Mouse (Mus musculus): ENCODE measurements at regions not wholly inside any gene's neighbourhood (a gene's known extent, or its start where the extent isn't known, plus 50 kb on each side); places are given as distances from the start of the nearest gene placed in this dataset.
A peak's percentile ranks its signal among the peaks of the same experiment; 100 is the strongest.

DNA sequence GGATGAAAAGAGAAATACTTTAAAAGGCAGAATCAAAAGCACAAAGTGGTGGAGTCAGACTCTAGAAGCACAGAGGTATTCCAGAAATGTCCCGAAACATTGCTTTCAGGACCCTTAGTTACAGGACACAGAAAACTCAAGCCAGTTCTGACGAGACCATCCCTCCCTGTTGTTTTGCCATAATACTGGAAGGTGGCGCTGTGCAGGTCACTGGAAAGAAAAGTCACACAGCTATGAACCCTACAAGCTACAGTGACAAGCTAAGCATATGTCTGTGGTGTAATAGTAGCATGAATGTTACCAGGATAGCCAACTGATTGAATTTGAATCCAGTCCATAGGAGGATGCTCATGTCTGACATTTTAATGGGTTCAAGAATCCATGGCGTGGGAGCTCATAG is 117.4 kb upstream of the Cxxc4 start:
- 62% methylated on average over 4 of the region's 4 CpGs for WGBS
- Histone ChIP-seq H3K27me3 (ENCODE audit: low read depth, poor library complexity, severe bottlenecking) (no peaks in the 10 kb centered on the region), H3K9me3 (replicated peaks) (no peaks in the 10 kb centered on the region), H3K4me1 (peaks cover 12% of the 10 kb centered on the region), H3K36me3 (no peaks in the 10 kb centered on the region), H3K27ac (replicated peaks) (no peak overlapping the region), H3K4me3 (no peak overlapping the region)
- DNase-seq (ENCODE audit: low spot score) = no peak

DNA sequence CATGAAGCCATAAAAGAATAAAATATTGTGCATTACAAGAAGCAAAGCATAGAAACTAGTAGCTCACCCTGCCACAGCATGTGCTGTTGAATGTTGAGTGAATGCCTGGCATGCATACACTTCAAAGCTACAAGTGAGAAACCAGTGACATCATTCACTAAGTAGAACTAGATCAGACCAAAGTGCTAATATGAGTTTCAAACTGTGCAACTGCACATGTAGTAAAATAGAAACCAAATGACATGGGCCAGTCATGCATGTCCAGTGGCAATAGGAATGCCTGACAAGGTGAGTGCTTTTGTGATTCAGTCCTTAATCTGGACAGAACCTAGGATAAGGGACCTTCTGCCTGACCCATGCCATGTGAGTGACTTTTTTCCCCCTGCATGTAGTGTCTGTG is 111.3 kb upstream of the Cxxc4 start:
- Histone ChIP-seq H3K36me3 (no peaks in the 10 kb centered on the region), H3K9me3 (replicated peaks) (no peaks in the 10 kb centered on the region), H3K4me3 (no peak overlapping the region), H3K27ac (replicated peaks) (no peak overlapping the region), H3K27me3 (ENCODE audit: low read depth, poor library complexity, severe bottlenecking) (no peaks in the 10 kb centered on the region), H3K4me1 (0 out of 2 replicates have a peak, but pooled peaks cover 3% of the 10 kb centered on the region)
- DNase-seq (ENCODE audit: low spot score) = no peak

DNA sequence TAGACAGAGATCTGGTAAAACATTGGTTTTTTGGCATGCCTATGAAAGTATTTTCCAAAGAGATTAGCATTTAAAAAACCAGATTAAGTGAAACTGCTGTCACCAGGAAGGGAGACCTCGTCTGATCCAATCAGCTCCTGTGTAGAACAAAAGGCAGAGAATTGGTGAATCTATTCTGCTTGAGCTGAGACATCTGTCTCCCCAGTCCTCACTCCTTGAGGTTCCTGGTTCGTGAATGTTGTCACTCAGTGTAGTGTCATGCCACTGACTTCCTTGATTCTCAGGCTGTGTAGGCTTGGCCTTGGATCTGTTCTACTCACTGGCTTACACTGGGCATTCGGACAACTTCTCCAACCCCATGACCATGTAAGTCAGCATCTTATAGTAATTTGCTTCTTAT is 105.9 kb upstream of the Cxxc4 start:
- no peaks in the 10 kb centered on the region for H3K27me3 ChIP-seq (ENCODE audit: low read depth, poor library complexity, severe bottlenecking)
- 36% methylated on average over 3 of the region's 3 CpGs for WGBS
- no peak overlapping the region for H3K4me3 ChIP-seq
- H3K4me1 ChIP-seq = peaks cover 9% of the 10 kb centered on the region
- DNase-seq (ENCODE audit: low spot score) = no peak
- H3K27ac ChIP-seq (replicated peaks) = no peak overlapping the region
- no peaks in the 10 kb centered on the region for H3K9me3 ChIP-seq (replicated peaks)
- no peaks in the 10 kb centered on the region for H3K36me3 ChIP-seq

DNA sequence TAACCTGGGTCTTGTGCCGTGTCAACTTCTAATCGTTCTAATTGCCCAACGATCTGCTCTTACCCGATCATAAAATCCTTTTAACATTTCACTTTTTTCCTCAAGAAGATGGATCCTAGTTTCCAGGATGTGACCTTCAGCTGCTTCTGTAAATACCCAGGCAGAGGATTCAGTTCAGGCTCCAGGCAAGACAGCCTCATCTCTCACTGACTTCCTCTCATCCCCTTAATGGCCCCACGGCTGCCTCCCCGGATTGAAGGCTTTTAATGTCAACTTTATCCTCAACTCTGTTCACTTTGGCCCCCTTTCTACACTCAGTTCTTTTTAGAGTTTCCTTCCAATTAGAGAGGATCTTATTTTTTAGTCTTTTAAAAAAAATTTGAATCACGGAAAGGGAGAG is 91.0 kb upstream of the Cxxc4 start:
- no peaks in the 10 kb centered on the region for H3K36me3 ChIP-seq
- peak overlapping the region; percentile 85 for H3K27ac ChIP-seq (replicated peaks)
- no peaks in the 10 kb centered on the region for H3K27me3 ChIP-seq (ENCODE audit: low read depth, poor library complexity, severe bottlenecking)
- no peaks in the 10 kb centered on the region for H3K9me3 ChIP-seq (replicated peaks)
- no peak overlapping the region for H3K4me3 ChIP-seq
- DNase-seq (ENCODE audit: low spot score) = no peak
- WGBS = 62% methylated on average over 7 of the region's 7 CpGs
- H3K4me1 ChIP-seq = peaks cover 29% of the 10 kb centered on the region

DNA sequence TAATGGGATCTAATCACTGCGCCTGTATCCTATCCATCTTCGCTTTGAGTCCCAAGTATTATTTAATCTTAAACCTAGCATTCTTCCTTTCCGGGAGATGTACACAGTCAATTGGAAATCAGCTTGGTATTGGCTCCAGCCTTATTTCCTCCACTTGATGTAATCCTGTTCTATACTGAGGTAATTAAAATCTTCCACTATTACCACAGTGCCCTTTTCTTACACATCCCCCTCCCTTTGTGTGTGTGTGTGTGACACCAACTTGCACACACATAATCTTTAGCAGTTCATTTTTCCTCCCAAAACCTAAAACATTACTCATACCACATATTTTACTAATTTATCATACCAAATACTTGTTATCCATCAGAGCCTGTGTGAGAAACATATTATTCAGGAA is 90.3 kb upstream of the Cxxc4 start:
- no peaks in the 10 kb centered on the region for H3K27me3 ChIP-seq (ENCODE audit: low read depth, poor library complexity, severe bottlenecking)
- H3K4me1 ChIP-seq = peaks cover 29% of the 10 kb centered on the region
- H3K4me3 ChIP-seq = 0 out of 2 replicates have a peak overlapping the region, but pooled peaks have one; percentile 46
- H3K9me3 ChIP-seq (replicated peaks) = no peaks in the 10 kb centered on the region
- WGBS = 81% methylated on average over 3 of the region's 3 CpGs
- H3K27ac ChIP-seq (replicated peaks) = peak overlapping the region; percentile 85
- no peak for DNase-seq (ENCODE audit: low spot score)
- no peaks in the 10 kb centered on the region for H3K36me3 ChIP-seq

DNA sequence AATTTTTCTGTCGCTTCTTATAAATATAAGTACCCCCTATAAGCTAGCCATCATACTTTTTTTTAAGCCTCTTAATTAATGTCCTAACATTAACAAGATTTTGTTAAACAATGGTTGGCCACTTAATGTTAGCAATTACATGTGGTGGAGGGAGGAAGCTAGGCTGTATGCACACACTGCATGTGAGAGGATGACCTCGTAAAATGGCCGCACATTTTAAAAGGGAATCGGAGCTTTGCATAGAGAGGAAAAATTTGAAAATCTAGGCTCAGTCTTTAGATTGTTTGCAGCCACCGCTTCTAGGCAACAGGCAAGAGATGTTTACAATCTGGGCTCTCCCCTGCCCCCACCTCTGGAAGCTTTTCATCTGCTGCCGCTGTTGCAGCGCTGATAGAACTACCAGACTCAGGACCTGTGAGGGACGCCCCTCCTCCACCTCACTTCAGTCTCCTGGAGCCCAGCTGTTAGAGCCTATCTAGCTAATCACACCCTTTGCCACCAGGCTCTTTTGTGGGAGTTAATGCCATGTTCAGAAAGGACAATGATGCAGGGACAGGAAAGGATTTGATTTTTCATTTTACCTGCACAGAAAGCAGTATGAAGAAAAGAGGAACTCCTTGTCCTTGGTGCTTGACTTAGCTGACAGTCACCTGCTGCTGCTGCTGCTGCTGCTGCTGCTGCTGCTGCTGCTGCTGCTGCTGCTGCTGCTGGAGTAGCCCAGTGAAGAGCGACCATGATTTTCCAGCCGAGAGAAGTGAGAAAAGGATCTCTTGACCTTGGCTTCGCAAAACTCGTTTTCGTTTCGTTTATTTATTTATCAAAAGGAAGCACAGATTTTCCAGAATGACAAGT is 89.7 kb upstream of the Cxxc4 start:
- 19% methylated on average over 14 of the region's 14 CpGs for WGBS

DNA sequence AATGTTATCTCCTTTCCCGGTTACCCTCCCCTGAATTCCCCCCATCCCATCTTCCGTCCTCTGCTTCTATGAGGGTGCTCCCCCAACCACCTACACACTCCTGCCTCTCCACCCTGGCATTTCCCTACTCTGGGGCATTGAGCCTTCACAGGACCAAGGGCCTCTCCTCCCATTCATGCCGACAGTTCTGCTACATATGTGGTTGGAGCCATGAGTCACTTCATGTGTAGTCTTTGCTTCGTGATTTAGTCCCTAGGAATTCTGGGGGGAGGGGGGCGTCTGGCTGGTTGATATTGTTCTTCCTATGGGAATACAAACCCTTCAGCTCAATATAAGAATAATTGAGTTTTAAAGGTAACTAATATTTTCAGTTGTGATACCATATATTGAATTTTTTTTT is 74.0 kb upstream of the Cxxc4 start:
- no peaks in the 10 kb centered on the region for H3K9me3 ChIP-seq (replicated peaks)
- 87% methylated on average over 5 of the region's 5 CpGs for WGBS

More for the DNA sequence above, 89.7 kb upstream of the Cxxc4 start:
- H3K4me3 ChIP-seq = peak overlapping the region; percentile 46
- no peaks in the 10 kb centered on the region for H3K9me3 ChIP-seq (replicated peaks)
- H3K27me3 ChIP-seq (ENCODE audit: low read depth, poor library complexity, severe bottlenecking) = no peaks in the 10 kb centered on the region
- DNase-seq (ENCODE audit: low spot score) = peak; percentile 77
- H3K27ac ChIP-seq (replicated peaks) = peak overlapping the region; percentile 85
- no peaks in the 10 kb centered on the region for H3K36me3 ChIP-seq
- H3K4me1 ChIP-seq = peaks cover 29% of the 10 kb centered on the region

DNA sequence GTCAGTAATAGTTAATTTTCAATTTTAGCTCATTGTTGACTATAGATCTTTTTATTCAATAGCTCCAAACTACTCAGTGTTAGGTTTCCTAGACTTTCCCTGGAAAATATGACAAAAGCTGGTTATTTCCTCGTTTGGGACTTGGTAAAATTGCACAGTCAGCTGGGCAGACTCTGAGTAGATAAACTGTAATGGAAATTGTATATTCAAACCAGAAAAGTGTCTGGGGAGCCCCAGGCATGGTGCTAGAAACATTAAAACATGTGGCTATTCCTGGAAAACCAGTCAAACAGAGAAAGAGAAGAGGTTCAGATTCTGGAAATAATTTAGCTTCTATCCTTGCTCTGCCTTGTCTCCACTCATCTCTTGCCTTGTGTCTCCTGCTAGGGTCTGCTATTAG is 66.4 kb upstream of the Cxxc4 start:
- peaks cover 4% of the 10 kb centered on the region; the same call in 1 of the 2 replicates for H3K4me1 ChIP-seq
- no peak for DNase-seq (ENCODE audit: low spot score)
- 78% methylated on average over 1 of the region's 1 CpGs for WGBS

More for the DNA sequence above, 74.0 kb upstream of the Cxxc4 start:
- Histone ChIP-seq H3K4me1 (no peaks in the 10 kb centered on the region), H3K36me3 (no peaks in the 10 kb centered on the region), H3K27me3 (ENCODE audit: low read depth, poor library complexity, severe bottlenecking) (no peaks in the 10 kb centered on the region), H3K4me3 (no peak overlapping the region), H3K27ac (replicated peaks) (no peak overlapping the region)
- DNase-seq (ENCODE audit: low spot score) = no peak

DNA sequence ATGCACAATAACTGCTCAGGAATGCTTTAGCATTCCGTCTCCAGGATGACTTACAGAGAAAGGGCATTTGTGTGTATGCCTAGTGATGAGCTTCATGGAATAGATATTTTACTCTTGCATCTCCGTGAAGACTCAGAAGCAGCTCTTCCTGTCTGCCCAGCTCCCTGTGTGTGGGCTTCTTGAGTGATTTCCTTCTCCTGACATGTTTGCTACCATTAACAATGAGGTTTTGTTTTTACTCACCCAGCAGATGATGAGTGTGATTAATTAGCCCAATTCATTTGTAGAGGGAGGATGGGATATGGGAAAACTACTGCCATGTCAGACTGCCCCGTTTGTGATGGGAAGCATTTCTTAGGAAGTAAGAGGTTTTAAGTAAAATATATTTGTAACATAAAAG is 63.9 kb upstream of the Cxxc4 start:
- Histone ChIP-seq H3K4me1 (peaks cover 4% of the 10 kb centered on the region; the same call in 1 of the 2 replicates), H3K36me3 (no peaks in the 10 kb centered on the region), H3K27me3 (ENCODE audit: low read depth, poor library complexity, severe bottlenecking) (no peaks in the 10 kb centered on the region), H3K27ac (replicated peaks) (no peak overlapping the region), H3K9me3 (replicated peaks) (no peaks in the 10 kb centered on the region), H3K4me3 (no peak overlapping the region)
- WGBS = 71% methylated on average over 3 of the region's 3 CpGs
- DNase-seq (ENCODE audit: low spot score) = no peak

More for the DNA sequence above, 66.4 kb upstream of the Cxxc4 start:
- Histone ChIP-seq H3K27ac (replicated peaks) (no peak overlapping the region), H3K27me3 (ENCODE audit: low read depth, poor library complexity, severe bottlenecking) (no peaks in the 10 kb centered on the region), H3K36me3 (no peaks in the 10 kb centered on the region), H3K9me3 (replicated peaks) (no peaks in the 10 kb centered on the region), H3K4me3 (no peak overlapping the region)

DNA sequence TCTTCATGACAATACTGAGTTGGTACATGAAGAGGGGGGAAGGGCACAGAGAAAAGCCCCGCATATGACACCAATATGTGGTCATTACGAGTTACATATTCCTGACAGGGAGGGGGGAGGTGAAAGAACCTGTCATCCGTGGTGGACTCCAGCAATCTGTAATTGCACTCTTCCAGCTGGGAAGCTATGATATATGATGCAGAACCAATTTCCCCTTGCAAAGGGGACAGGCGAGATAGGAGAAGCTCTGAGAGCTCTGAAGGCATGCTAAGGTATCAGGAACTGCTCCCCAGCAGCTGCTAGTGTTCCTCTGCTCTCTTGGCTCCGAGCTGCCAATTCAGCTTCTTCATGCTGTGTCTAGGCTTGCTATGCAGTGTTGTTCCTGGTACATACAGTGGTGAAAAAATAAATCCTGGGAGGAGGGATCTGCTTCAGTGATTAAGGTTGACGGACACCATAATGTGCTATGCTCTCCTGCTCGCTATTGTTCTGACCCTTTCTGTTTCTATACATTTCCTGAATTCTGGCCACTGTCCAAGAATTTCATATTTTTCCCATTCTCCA is 57.7 kb upstream of the Cxxc4 start:
- Histone ChIP-seq H3K27me3 (ENCODE audit: low read depth, poor library complexity, severe bottlenecking) (no peaks in the 10 kb centered on the region), H3K36me3 (no peaks in the 10 kb centered on the region), H3K4me1 (peaks cover 4% of the 10 kb centered on the region; the same call in 1 of the 2 replicates), H3K27ac (replicated peaks) (0 out of 2 replicates have a peak overlapping the region, but pooled peaks have one; percentile 38), H3K4me3 (no peak overlapping the region), H3K9me3 (replicated peaks) (no peaks in the 10 kb centered on the region)
- DNase-seq (ENCODE audit: low spot score) = no peak
- 89% methylated on average over 7 of the region's 7 CpGs for WGBS

DNA sequence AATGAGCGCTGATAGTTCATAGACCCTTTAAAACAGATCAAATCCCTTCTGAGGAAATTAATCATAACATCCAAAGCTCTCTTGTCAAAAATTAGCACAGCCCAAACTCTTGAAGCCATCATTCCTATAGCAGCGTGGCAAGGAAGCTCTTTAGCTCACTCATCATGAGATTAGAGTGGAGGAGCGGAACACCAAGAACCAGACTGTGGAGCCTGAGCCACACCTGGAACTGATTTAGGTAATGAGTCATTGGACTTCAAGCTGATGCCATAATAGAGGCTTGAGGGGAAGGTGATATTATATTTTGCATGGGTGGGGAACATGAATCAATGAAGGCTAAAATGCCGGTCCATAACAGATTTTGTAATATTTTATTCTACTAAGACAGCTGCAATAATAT is 52.2 kb upstream of the Cxxc4 start:
- H3K36me3 ChIP-seq = no peaks in the 10 kb centered on the region
- no peak overlapping the region for H3K27ac ChIP-seq (replicated peaks)
- peaks cover 5% of the 10 kb centered on the region; the same call in 1 of the 2 replicates for H3K4me1 ChIP-seq
- no peaks in the 10 kb centered on the region for H3K27me3 ChIP-seq (ENCODE audit: low read depth, poor library complexity, severe bottlenecking)
- WGBS = 95% methylated on average over 4 of the region's 4 CpGs
- DNase-seq (ENCODE audit: low spot score) = no peak
- H3K9me3 ChIP-seq (replicated peaks) = no peaks in the 10 kb centered on the region
- no peak overlapping the region for H3K4me3 ChIP-seq
